Mouse (Mus musculus): Measurements from ENCODE around the gene Plg.

Gene Plg

GRCm38 (mm10) chr17:12387781-12388180 is 9.4 kb downstream of the Plg start:
- no peak for DNase-seq

GRCm38 (mm10) chr17:12388239-12388638 is 9.8 kb downstream of the Plg start:
- DNase-seq: no peak

GRCm38 (mm10) chr17:12396163-12396677 is 17.8 kb downstream of the Plg start:
- no peak for DNase-seq

GRCm38 (mm10) chr17:12403420-12403819 is 25.0 kb downstream of the Plg start:
- no peak for DNase-seq

- DNase-seq: peak in 1 of 2 experiments; percentile 11
Observed at GRCm38 (mm10) chr17:12409346-12409944, 31.0 kb downstream of the Plg start.

GRCm38 (mm10) chr17:12412181-12412890 is 33.9 kb downstream of the Plg start:
- no peak for DNase-seq

GRCm38 (mm10) chr17:12412891-12413237 is 34.5 kb downstream of the Plg start:
- no peak for DNase-seq

GRCm38 (mm10) chr17:12415031-12415735 is 36.8 kb downstream of the Plg start:
- no peak for DNase-seq

- no peak for DNase-seq
Observed at GRCm38 (mm10) chr17:12415741-12416140, 37.3 kb downstream of the Plg start.

- peak; percentile 40 to 58 for DNase-seq
Observed at GRCm38 (mm10) chr17:12416250-12416895, 38.0 kb downstream of the Plg start.

GRCm38 (mm10) chr17:12419491-12420079 is 41.2 kb downstream of the Plg start:
- no peak for DNase-seq

- DNase-seq: no peak
Observed at GRCm38 (mm10) chr17:12420886-12421574, 42.6 kb downstream of the Plg start.

GRCm38 (mm10) chr17:12422143-12422542 is 43.7 kb downstream of the Plg start:
- no peak for DNase-seq

- DNase-seq: no peak
Observed at GRCm38 (mm10) chr17:12427156-12427555, 48.7 kb downstream of the Plg start.

GRCm38 (mm10) chr17:12428369-12428768 is 50.0 kb downstream of the Plg start:
- DNase-seq: no peak

GRCm38 (mm10) chr17:12431707-12432106 is 53.3 kb downstream of the Plg start:
- DNase-seq: no peak

GRCm38 (mm10) chr17:12437771-12438170 is 59.4 kb downstream of the Plg start:
- DNase-seq: no peak

GRCm38 (mm10) chr17:12444561-12444960 is 66.2 kb downstream of the Plg start:
- DNase-seq: no peak

- no peak for DNase-seq
Observed at GRCm38 (mm10) chr17:12451234-12451633, 72.8 kb downstream of the Plg start.

- no peak for DNase-seq
Observed at GRCm38 (mm10) chr17:12452862-12453531, 74.6 kb downstream of the Plg start.

- no peak for DNase-seq
Observed at GRCm38 (mm10) chr17:12453691-12454090, 75.3 kb downstream of the Plg start.

Data from thymus, adult 18-20 months (tissue).